Mouse (Mus musculus): Measurements from ENCODE around the gene Gm37240. TPM values are rescaled to one million over a fixed set of nuclear protein-coding genes. Genes with fewer than 3 reads are reported as not detected.
A peak's percentile ranks its signal among the peaks of the same experiment; 100 is the strongest.

Gm37240 gene
- polyA plus RNA-seq, 2 experiments from 2014 or later = 3.6 to 5.5 TPM

- ATAC-seq = no peak
Observed at GRCm38 (mm10) chr3:84732516-84732915, 1154.8 kb downstream of the Gm37240 start.

DNA sequence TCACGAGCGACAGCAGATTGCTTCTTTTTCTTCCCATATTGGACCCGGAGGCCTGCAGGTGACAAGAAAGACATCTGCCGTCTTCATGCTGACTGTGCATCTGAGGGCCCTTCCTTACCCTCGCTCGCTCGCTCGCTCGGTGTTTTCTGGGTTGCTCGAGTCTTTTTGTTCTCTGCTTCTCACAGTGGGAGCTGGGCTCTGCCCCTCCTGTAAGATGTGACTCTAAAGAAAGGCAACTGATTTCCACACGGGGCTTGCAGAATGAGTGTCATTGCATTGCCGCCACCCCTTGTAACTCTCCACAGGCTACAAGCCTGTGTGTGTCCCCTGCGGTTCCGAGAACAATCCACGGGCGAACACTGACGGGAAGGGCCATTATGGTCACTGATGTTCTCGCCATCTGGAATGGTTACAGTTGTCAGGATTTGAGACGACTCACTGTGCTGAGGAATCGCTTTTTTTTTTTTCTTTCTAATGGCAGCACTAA, 1155.3 kb downstream of the Gm37240 start:
- peak; percentile 76 for ATAC-seq

- ATAC-seq = peak; percentile 65
Observed at GRCm38 (mm10) chr3:84731403-84732015, 1155.8 kb downstream of the Gm37240 start.

DNA sequence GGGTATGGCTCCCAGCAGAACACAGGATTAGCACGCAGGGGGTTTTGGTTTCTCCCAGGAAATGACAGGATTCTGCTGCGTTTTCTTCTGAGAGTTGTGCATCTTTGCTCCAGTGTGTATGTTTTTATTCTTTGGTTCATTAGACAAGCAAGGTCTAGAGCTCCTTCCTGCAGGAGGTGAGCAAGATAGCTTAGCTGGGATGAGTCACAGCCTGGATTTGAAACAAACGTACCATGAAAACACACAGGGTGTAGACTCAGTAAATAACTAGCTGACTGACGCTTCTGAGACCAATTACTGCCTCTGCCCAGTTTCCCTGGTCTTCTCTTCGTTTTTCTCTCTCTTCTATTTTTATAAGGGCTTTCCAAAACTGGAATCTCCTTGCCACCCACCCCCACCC, 1156.3 kb downstream of the Gm37240 start:
- no peak for ATAC-seq

DNA sequence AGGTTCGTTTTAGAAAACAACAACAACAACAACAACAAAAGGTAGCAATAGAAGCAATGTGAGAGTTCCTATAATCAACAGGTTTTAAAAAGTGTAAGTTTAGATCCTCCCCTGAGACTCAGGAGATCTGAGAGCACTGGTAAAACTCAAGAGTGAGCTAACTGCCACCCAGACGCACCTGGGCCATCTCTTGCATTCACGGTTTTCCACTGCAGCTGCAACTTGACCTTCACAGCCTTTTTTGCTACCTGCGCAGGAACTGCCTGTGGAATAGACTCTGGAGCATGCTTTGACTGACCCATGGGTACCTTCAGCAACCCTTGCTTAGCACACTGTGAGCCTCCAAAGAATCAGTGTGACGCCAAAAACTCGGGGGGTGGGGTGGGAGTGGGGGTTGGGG, 1157.5 kb downstream of the Gm37240 start:
- ATAC-seq = no peak

GRCm38 (mm10) chr3:84723996-84724395, 1163.3 kb downstream of the Gm37240 start:
- ATAC-seq = no peak

DNA sequence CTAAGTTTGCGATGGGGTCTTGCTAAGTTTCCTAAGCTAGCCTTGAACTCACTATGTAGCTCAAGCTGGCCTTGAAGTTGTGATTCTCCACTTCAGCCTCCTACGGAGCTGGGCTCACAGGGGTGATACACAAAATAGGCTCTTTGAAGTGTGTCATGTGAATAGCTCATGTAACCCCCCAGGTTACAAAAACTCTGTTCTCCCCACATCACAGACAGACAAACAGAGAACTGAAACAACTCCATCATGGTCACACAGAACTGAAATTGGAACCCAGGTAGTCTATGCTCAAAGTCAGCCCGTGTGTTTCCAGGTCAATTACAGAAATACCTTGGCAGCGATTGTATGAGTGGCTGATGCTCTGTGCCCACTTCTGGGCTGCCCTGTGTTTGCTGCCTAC, 1164.6 kb downstream of the Gm37240 start:
- no peak for ATAC-seq

DNA sequence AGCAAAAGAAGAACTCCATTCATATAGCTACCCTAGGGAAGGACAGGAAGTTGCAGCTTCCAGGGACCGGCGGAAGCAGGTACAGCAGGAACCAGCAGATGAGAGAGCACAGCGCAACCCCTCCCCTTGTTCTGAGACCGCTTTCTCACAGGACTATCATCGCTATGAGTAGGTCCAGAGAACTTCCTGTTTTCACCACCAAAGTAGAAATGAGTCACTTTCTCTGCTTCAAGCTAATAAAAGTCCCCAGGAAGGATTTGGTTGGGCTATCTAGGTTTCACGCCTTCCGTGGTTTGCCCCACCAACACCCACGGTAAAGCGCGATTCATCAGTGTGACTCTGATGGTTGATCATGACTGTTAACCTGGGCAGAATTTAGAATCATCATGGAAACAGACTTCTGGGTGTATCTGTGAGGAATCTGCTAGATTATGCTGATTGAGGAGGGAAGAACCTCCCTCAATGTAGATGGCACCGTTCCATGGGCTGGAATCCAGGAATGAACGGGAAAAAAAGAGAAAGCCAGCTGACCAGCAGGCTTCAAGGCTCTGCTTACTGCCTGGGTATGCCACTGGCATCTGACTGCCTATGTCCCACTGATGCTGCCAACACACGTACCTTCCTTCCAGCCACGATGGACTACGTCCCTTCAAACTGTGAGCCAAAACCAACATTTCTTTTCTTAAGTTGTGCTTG, 1172.1 kb downstream of the Gm37240 start:
- peak; percentile 95 for ATAC-seq

DNA sequence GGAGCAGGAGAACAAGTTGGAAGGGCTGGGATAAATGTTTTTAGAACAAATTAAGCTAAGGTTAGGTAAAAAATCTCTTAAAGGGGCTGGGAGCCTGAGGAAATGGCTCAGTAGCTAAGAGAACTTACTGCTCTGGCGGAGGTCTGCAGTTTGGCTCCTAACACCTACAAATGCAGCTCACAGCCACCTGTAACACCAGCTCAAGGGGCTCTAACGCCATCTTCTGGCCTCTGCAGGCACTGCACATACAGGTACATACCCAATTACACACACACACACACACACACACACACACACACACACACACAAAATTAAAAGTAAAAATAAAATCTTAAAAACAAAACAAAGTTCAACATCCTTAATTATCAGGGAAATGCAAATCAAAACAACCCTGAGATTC, 1174.4 kb downstream of the Gm37240 start:
- ATAC-seq = no peak

GRCm38 (mm10) chr3:84710723-84711122, 1176.6 kb downstream of the Gm37240 start:
- peak; percentile 35 for ATAC-seq

GRCm38 (mm10) chr3:84709967-84710366, 1177.4 kb downstream of the Gm37240 start:
- ATAC-seq = no peak

DNA sequence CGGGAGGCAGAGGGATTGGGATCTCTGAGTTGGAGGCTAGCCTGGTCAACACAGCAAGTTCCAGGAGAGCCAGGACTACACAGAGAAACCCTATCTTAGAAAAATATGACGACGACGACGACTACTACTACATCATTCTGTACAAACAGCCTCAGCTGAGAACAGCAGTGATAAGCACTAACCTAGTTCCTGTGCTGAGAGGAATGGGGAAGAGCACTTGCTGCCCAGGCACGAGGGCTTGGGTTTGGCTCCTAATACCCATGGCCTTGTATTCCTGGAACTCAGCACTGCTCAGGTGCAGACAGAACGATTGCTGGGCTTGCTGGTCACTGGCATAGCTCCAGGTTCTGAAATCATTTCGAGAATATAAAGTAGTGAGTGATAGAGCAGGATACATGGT, 1178.2 kb downstream of the Gm37240 start:
- ATAC-seq = no peak

- no peak for ATAC-seq
Observed at GRCm38 (mm10) chr3:84708469-84708868, 1178.8 kb downstream of the Gm37240 start.

DNA sequence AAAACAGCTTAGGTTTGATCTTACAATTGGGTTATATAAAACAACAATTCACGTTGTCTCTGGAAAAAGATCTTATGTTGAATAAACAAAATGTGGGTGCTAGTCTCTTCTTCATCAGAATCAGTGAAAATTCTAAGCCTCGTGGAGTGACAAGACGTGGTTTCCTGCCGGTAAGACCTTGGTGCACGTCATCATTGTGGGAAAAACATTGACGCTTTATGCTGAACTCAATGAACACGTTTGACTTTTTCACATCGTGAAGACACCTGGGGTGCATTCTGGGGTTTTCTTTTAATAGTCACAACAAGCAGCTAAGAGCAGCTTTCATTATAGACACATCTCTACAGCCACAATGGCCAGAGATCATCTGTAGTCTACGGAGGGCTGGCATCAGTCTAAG, 1182.1 kb downstream of the Gm37240 start:
- ATAC-seq = peak; percentile 84

DNA sequence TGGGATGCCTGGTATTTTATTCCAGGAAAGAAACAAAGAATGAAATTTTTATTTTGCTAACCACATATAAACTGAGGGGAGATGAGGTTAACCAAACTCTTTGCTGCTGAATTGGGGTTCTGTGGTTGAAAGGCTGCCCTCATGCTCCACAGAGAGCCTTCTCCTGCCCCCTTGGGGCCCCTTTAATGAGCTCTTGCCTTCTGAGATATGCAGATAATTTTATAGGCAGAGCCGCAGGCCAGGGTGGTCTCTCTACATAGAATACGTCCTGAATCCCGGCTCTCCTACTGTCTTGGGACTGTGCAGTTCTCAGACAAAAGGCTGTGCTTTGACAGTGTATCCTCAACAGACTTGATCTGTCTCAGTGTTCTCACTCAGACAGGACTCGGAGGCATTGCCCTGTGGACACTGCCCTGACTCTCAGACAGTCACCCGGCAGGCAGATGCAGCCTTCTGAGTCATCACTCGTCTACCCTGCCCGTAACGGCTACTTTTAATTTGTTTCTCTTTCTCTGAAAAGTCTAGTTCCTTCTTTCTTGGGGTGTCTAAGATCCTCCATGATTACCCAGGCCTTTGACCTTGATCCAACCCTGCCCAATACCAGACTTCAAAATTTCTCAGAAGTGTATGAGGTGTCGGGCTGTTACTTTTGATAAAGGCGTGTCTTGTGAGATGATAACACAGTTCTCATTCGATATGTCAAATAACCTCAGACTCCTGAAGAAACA, 1184.1 kb downstream of the Gm37240 start:
- no peak for ATAC-seq

DNA sequence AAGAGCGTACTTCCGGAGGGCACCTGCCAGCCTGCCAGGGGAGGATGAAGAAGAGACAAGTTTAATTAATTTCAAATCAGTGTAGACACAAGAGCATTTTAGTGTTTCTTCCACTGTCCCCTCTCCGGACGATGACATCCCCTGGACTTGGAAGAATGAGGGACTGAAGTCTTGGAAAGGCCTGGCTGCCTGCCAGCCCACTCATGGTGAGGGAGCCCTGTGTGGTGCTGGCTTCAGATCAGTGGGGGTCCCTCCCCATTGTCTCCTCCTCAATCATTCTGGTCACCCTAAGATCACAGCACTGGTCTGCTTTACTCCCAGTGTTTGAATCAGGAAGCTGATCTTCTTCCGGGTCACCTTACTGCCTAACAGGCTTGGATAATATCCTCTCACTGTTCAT, 1185.4 kb downstream of the Gm37240 start:
- no peak for ATAC-seq

DNA sequence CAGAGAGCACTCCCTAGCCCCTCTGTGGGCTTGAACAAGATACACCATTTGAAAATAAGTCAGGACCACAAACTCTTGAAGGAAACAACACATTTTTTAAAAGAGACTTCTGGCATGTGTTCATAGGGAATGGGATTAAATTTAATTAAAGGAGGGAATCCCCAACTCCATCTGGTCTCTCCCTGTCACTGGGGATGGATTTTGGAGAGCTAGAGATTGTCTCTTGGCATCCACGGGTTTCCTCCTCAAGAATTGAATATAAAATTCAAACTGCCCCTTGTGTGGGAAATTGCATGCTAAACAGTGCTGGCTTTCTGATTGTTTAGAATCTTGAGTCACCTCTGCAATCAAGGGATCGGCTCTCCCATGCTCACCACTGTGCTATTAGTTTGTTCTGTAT, 1185.8 kb downstream of the Gm37240 start:
- ATAC-seq = no peak

DNA sequence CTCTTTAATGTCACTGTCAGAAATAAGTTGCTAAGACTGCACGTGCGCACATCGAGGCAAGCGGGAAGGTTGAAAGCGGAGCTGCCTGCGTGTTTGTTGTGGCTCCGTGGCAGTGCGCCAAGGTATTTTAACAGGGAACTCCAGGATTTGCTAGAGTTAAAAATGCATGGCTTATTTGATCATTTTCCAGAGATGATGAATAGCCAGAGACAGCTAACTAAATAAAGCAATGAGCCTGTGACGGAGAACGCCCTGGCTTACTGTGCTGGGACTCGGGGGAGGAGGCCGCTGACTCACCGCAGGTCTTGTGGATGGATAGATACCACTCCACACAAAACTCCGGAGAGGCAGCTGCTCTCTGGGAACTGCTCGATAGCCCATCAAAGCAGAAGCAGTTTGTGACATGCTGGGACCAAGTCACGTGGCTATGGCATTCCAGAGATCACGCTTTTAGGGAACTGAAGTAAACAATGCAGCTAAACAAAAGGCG, 1190.8 kb downstream of the Gm37240 start:
- ATAC-seq = no peak

GRCm38 (mm10) chr3:84695867-84696361, 1191.4 kb downstream of the Gm37240 start:
- ATAC-seq = no peak

DNA sequence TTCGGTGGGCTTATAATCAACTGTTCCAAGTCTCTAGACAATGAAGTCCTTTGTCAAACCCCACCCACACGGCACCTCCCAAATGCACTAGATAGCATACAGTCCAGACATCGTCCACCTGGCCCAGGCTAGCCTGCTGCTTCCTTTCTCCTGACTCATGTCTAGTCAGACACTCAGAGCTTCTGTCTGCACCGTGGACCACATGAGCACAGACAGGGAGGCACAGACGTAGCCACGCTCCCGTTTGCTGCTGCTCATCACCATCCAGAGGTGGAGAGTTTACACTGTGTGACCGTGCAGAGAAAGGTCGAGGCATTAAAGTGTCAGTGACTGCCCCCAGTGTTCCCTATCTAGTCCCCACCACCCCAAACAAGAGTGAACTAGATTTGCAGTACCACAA, 1191.9 kb downstream of the Gm37240 start:
- no peak for ATAC-seq

DNA sequence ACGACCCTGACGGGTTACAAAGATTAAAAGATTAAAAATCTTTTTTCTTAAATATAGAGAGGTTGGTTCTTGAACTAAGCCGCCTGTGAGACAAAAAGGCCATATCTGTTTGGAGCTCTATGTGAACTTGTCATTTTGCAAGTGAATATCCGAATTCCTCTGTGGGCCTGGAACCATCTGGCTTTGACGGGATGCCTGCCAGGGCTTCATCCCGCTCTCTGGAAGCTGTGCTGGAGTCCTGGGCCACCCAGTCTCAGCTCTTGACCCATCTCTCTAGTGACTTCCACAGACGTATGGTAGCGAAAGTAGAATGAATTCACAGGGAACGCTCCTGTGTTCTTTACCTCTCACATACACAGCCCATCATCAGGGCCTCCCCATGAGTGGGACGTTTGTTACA, 1193.4 kb downstream of the Gm37240 start:
- ATAC-seq = no peak

DNA sequence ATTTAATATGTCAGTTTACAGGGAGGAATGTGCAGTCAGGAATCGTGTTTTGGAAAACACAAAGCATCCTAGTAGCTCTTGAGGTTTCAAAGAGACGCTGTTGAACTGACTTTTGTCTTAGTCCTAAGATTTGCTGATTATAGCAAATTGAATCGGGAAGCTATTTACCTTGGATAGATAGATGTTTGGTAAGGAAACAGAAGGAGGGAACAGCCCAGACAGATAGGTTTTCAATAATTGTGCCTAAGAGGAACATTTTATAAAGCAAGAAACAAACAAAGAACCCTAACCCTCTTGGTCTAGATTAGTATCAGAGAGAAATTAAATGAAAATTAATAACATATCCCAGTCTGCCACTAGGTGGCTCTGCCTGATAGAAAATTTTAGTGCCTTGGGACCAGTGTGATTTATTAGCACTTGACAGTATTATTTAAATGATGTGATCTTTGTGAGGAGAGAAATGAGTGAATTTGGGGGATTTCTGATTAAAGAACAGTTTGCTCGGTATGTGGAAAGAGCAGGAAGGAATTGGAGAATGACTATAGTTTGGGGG, 1194.6 kb downstream of the Gm37240 start:
- ATAC-seq = peak; percentile 80

Data from CD4-positive, CD25-positive, alpha-beta regulatory T cell, adult 4 months (primary cell).